Mouse (Mus musculus): ENCODE data around the gene Slc30a6.

DNA sequence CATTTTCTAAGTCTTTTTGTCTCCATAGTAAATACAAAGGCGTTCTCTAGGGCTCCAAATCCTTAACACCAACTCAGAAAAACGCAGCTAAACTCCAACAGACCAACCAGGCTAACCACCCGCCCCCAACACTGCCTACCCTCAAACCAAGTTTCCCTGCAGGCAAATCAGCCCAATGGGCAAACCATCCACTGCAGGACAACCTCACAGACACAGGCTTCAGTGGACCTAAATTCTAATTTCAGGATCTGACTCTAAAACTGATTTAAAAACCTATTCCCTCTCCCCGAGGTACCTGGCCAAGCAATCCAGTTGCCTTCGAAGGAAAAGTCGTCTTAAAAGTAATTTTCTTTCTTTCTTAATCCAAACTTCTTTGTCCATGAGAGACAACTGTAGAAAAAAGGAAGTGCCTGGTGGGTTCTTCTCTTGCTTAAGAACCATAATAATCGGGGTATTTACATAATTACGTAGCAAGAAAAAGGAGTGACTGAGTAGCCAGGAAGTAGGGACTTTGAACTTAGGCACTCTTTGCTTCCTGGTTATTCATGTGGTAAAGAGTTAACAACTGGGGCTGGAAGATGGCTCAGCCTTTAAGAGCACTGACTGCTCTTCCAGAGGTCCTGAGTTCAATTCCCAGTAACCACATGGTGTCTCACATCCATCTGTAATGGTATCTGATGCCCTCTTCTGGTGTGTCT is 63.5 kb downstream of the Slc30a6 start, which contains the start of gene Nlrc4:
- TF ChIP-seq CTCF (IDR thresholded peaks at IDR 0.05; ENCODE audit: low read depth) (no peak; the same call in 1 of the 2 replicates), EP300 (optimal IDR thresholded peaks at IDR 0.05) (no peak)
